Mouse (Mus musculus) hindbrain, embryonic 14.5 days (tissue): Measurements from ENCODE around the gene Skil. TPM values are rescaled to one million over a fixed set of nuclear protein-coding genes. Genes with fewer than 3 reads are reported as not detected.

Experiments used
- ATAC-seq: fragments of 200-750 bp; cut with Nextera tagmentation; 2 replicates; pipeline ENCODE4 v1.8.0; 2017; ENCODE audit warnings: moderate number of reproducible peaks, mild to moderate bottlenecking, moderate TSS enrichment, moderate library complexity; ENCODE audit not compliant: low FRiP score
- DNase-seq: peaks from one replicate; pipeline ENCODE4 v3.0.0-alpha.2; 2015; ENCODE audit warnings: low spot score
- H3K27ac ChIP-seq: fragments of 300-500 bp; sonication (generic); 2 replicates; pipeline ENCODE4 v1.5.1; 2014; ENCODE audit warnings: mild to moderate bottlenecking, moderate library complexity
- H3K27me3 ChIP-seq: fragments of 300-500 bp; sonication (generic); 2 replicates; pipeline ENCODE4 v1.6.1; 2014; ENCODE audit warnings: mild to moderate bottlenecking, low read length, mixed read lengths; ENCODE audit not compliant: control insufficient read depth, insufficient read depth
- H3K36me3 ChIP-seq: fragments of 300-500 bp; sonication (generic); replicated peaks from 2 replicates; pipeline ENCODE4 v1.6.1; 2014; ENCODE audit not compliant: control insufficient read depth, insufficient read depth
- H3K4me1 ChIP-seq: fragments of 300-500 bp; sonication (generic); replicated peaks from 2 replicates; pipeline ENCODE4 v1.6.1; 2014; ENCODE audit warnings: antibody characterized with exemption, low read length, mixed read lengths; ENCODE audit not compliant: control insufficient read depth, insufficient read depth
- H3K4me2 ChIP-seq: fragments of 300-500 bp; sonication (generic); replicated peaks from 2 replicates; pipeline ENCODE4 v1.6.1; 2014; ENCODE audit warnings: mild to moderate bottlenecking, moderate library complexity
- H3K4me3 ChIP-seq: fragments of 300-500 bp; sonication (generic); replicated peaks from 2 replicates; pipeline ENCODE4 v1.5.1; 2014; ENCODE audit warnings: mild to moderate bottlenecking, low read length
- H3K9ac ChIP-seq: fragments of 300-500 bp; sonication (generic); 2 replicates; pipeline ENCODE4 v1.6.1; 2014
- H3K9me3 ChIP-seq: fragments of 300-500 bp; sonication (generic); 2 replicates; pipeline ENCODE4 v1.6.1; 2016; ENCODE audit warnings: low read length; ENCODE audit not compliant: control insufficient read depth
- WGBS: fragments of 180-500 bp; shearing (Covaris S2); extraction: QIAGEN DNeasy Blood & Tissue Kit; methylation state at CpG from one replicate; pipeline ENCODE4 v1.1.7; 2014; 5-methylcytosine and 5-hydroxymethylcytosine counted together
- polyA plus RNA-seq: library from polyadenylated mRNA; unstranded; fragments of >200 nt; fragmentation: Nextera tagmentation; extraction: Ambion mirVana; gene quantifications from 2 replicates; pipeline ENCODE4 v1.2.1, GENCODE M21; 2014

Skil gene
- polyA plus RNA-seq, 1 experiment from 2014 or later = 36.5 TPM

DNA sequence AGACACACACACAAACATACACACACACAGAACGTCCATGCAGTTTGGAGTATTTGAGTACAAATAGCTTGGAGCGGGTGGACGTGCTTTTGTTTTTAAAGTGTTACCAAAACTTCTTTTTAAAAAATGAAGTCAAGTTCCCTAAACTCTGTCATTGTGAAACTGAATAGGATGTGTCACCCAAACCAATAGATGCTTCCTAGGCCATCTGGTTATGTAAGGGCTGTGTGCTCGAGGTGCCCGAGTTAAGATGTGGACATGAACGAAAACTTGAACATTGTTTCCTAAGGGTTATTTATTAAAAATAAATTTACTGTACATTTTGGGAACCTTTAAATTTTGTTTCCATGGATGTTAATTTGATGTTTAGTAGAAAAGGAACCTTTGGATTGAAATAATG lies 11.7 kb downstream of the Skil start:
- WGBS = 89% methylated on average over 6 of the region's 6 CpGs
- Histone ChIP-seq H3K27me3 (no peaks in the 10 kb centered on the region), H3K4me2 (no peak overlapping the region), H3K4me1 (peaks cover 22% of the 10 kb centered on the region), H3K9ac (no peak overlapping the region), H3K9me3 (no peaks in the 10 kb centered on the region), H3K27ac (no peak overlapping the region), H3K4me3 (no peak overlapping the region), H3K36me3 (no peaks in the 10 kb centered on the region)
- ATAC-seq (no peak), DNase-seq (no peak)

DNA sequence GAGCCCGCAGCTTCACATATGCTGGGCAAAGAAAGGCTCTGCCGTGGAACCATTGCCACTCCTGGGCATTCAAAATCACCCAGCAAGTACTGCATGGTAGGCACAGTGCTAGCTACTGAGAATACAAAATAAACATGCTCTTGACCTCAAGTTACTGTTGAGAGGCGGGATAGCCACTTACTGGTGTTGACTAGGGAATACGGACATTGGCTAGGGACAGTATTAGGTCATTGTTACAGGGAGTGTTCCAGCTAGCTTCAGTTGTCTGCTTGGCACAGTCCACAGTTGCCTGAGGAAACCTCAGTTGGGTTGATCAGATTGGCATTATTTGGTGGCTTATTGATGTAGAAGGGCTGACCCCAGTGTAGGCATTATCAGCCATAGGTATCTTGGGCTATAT lies 12.8 kb downstream of the Skil start:
- no peak for DNase-seq
- H3K27me3 ChIP-seq = no peaks in the 10 kb centered on the region
- H3K9ac ChIP-seq = no peak overlapping the region
- H3K27ac ChIP-seq = no peak overlapping the region
- H3K36me3 ChIP-seq = peaks cover 1% of the 10 kb centered on the region; the same call in 1 of the 2 replicates
- no peak overlapping the region for H3K4me2 ChIP-seq
- H3K4me1 ChIP-seq = peaks cover 18% of the 10 kb centered on the region
- WGBS = 78% methylated on average over 4 of the region's 4 CpGs
- H3K4me3 ChIP-seq = no peak overlapping the region
- peak; percentile 8; the same call in 1 of the 2 replicates for ATAC-seq
- H3K9me3 ChIP-seq = no peaks in the 10 kb centered on the region

DNA sequence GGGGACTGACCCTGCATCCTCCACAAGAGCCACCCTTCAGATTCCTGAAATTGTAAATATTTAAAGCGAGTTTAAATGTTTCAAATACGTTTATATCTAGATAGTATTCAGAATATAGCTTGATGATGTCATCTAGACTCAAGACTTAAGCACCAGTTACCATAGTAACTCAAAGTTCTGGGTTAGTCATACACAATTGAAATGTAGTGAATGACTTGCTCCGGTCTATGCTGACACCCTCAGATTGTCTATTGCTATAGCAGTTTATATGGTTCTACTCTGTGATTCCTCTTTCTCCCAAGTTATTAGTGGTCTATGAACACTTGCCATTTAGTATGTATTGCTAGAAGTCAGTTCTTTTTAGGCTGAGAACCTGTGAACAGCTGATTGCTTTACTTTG lies 14.2 kb downstream of the Skil start:
- Histone ChIP-seq H3K27ac (no peak overlapping the region), H3K9me3 (no peaks in the 10 kb centered on the region), H3K4me3 (no peak overlapping the region), H3K4me2 (no peak overlapping the region), H3K9ac (no peak overlapping the region), H3K4me1 (peaks cover 14% of the 10 kb centered on the region), H3K36me3 (peaks cover 15% of the 10 kb centered on the region), H3K27me3 (no peaks in the 10 kb centered on the region)
- ATAC-seq (peak; percentile 53; the same call in 1 of the 2 replicates), DNase-seq (no peak)
- 81% methylated on average over 3 of the region's 3 CpGs for WGBS

DNA sequence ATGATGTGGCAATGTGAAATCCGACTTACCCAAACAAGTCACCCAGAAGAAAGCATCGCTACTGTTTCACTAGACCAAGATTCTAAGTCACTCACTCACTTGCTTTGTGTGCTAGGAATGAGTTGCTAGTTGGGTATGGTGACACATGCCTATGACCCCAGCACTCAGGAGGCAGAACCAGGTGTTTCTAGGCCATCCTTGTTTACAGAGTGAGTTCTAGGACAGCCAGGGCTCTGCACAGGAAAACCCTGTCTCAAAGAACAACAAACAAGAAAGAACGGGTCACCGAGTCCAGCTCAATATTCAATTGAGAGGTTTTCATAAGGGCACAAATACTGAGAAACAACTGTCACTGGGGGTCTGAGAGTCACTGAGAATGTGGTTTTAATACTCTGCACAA lies 28.2 kb downstream of the Skil start:
- WGBS = 93% methylated on average over 4 of the region's 4 CpGs

DNA sequence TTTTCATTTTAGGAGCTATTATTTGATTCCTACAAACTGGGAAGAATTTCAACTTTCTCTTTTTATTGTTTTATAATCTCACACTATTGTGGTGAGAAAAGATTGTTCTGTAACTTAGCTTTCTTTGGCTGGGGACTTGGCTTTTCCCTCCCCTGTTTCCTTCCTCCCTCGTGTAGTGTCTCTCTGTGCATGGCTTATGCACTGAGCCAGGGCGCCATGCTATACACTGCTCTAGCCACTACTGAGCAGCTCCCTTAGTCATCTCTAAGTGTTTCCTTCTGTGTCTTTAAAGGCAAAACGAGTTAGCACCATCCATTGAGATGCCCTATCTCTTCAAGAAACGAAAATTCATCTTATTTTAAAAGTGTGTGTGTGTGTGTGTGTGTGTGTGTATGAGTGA lies 31.4 kb downstream of the Skil start:
- Histone ChIP-seq H3K9ac (no peak overlapping the region), H3K4me2 (no peak overlapping the region), H3K27me3 (no peaks in the 10 kb centered on the region), H3K4me3 (no peak overlapping the region), H3K9me3 (no peaks in the 10 kb centered on the region), H3K36me3 (peaks cover 18% of the 10 kb centered on the region; the same call in 1 of the 2 replicates), H3K4me1 (no peaks in the 10 kb centered on the region), H3K27ac (no peak overlapping the region)
- 78% methylated on average over 4 of the region's 4 CpGs for WGBS
- no peak for ATAC-seq
- DNase-seq = no peak

More for the DNA sequence above, 28.2 kb downstream of the Skil start:
- H3K4me2 ChIP-seq = no peak overlapping the region
- H3K4me1 ChIP-seq = no peaks in the 10 kb centered on the region
- H3K27me3 ChIP-seq = no peaks in the 10 kb centered on the region
- H3K4me3 ChIP-seq = no peak overlapping the region
- H3K36me3 ChIP-seq = peaks cover 47% of the 10 kb centered on the region
- no peaks in the 10 kb centered on the region for H3K9me3 ChIP-seq
- H3K9ac ChIP-seq = no peak overlapping the region
- no peak overlapping the region for H3K27ac ChIP-seq
- no peak for DNase-seq
- ATAC-seq = no peak

DNA sequence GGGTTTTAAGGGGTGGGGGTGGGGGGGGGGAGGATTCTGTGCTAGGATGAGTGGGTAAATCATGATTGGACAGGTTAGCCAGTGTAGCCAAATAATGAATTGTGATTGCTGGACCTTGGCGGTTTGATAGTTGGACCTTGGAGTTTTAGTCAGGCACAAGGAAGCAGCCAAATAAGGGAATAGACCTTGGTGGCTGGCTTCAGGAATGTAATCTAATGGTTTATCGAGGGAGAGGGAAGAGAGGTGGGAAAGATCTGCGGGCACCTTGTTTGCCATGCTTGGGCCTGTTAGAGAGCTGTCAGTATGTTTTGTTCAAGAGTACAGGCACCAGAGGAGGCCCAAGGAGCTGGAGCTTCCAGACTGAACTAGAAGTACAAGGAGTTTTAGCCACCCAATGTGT lies 32.0 kb downstream of the Skil start:
- no peaks in the 10 kb centered on the region for H3K4me1 ChIP-seq
- 90% methylated on average over 3 of the region's 3 CpGs for WGBS
- H3K9me3 ChIP-seq = no peaks in the 10 kb centered on the region
- no peak overlapping the region for H3K4me3 ChIP-seq
- DNase-seq (no peak), ATAC-seq (no peak)
- no peaks in the 10 kb centered on the region for H3K27me3 ChIP-seq
- H3K9ac ChIP-seq = no peak overlapping the region
- no peak overlapping the region for H3K4me2 ChIP-seq
- no peak overlapping the region for H3K27ac ChIP-seq
- peaks cover 17% of the 10 kb centered on the region; the same call in 1 of the 2 replicates for H3K36me3 ChIP-seq

DNA sequence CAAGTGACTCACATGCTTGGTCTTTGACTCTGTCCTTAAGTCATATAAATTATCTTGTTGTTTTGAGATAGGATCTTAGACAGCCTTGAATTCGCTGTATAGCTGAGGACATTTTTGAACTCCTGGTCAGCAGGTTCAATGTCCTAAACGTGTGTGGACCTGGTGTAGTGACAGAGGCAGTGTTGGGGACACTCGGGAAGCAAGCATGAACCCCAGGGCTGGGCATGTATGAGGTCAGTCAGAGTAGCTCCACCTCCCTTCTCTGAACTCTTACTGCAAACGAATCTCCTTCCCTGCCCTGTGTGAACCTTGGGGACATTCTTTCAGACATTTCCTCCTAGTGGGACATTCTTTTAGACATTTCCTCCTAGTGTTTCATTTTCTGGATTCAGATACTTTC lies 34.9 kb downstream of the Skil start:
- WGBS = 56% methylated on average over 4 of the region's 4 CpGs
- Histone ChIP-seq H3K36me3 (0 out of 2 replicates have a peak, but pooled peaks cover 2% of the 10 kb centered on the region), H3K9me3 (no peaks in the 10 kb centered on the region), H3K4me3 (no peak overlapping the region), H3K4me1 (no peaks in the 10 kb centered on the region), H3K27ac (no peak overlapping the region), H3K4me2 (no peak overlapping the region), H3K9ac (no peak overlapping the region), H3K27me3 (no peaks in the 10 kb centered on the region)
- DNase-seq (no peak), ATAC-seq (no peak)

DNA sequence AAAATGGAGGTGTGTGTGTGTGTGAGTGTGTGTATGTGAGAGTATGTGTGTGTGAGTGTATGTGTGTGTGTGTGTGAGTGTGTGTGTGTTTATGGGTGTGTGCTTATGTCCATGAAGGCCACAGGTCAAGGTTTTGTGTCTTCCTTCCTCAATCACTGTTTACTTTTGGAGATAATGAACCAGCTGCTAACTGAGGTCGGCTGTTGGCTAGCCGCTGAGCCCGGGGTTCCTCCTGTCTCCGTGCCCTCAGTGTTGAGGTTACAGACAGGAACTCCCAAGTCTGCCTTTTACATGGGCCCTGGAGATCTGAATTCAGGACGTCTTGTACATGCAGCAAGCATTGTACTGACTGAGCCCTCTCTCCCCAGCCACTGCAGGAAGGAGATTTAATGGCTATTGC lies 38.8 kb downstream of the Skil start:
- H3K9me3 ChIP-seq = no peaks in the 10 kb centered on the region
- H3K36me3 ChIP-seq = no peaks in the 10 kb centered on the region
- H3K4me3 ChIP-seq = no peak overlapping the region
- H3K9ac ChIP-seq = no peak overlapping the region
- no peak for ATAC-seq
- 75% methylated on average over 5 of the region's 5 CpGs for WGBS
- H3K27ac ChIP-seq = no peak overlapping the region
- H3K4me1 ChIP-seq = no peaks in the 10 kb centered on the region
- H3K27me3 ChIP-seq = no peaks in the 10 kb centered on the region
- DNase-seq = no peak
- H3K4me2 ChIP-seq = no peak overlapping the region

DNA sequence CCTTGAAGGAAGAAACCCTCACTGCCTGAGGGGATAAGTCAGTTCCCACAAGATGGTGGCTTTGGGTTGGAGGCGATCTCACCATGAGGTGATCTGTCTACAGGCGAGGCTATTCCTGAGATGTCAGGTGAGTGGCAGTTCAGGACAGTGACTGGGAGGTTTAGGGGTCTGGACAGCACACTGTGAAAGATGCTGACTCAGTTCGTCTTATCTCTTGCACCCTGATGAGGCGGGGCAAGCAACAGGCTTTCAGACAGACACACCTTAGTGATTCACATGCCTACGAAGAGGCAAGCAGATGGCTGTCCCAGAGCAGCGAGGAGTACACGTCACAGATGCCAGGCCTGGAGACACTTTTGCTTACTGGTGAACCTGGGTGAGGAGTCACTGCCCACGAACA lies 39.4 kb downstream of the Skil start:
- 89% methylated on average over 8 of the region's 8 CpGs for WGBS
- Histone ChIP-seq H3K4me3 (no peak overlapping the region), H3K4me1 (no peaks in the 10 kb centered on the region), H3K9ac (no peak overlapping the region), H3K4me2 (no peak overlapping the region), H3K36me3 (no peaks in the 10 kb centered on the region), H3K27me3 (no peaks in the 10 kb centered on the region), H3K27ac (no peak overlapping the region), H3K9me3 (no peaks in the 10 kb centered on the region)
- DNase-seq = no peak
- no peak for ATAC-seq

DNA sequence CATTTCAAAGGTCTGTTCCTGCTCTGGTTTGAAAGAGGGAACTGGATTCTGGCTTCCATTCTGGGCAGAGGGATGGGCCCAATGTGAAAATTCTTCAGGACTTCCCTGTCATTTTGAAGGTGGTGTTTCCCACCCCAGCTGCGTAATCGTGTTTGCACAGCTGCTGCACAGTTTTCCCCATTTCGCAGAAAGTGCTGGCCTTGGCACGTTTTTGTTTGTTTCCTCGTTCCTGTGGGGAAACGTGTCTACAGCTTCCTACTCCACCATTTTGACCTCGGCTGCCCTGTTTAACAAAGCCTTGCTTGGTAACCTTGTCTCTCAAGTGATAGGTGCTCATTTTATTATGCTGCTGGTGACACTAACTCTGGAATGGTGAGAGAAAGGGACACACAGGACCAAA lies 39.8 kb downstream of the Skil start:
- Histone ChIP-seq H3K4me2 (no peak overlapping the region), H3K36me3 (no peaks in the 10 kb centered on the region), H3K4me1 (no peaks in the 10 kb centered on the region), H3K27ac (no peak overlapping the region), H3K27me3 (no peaks in the 10 kb centered on the region), H3K4me3 (no peak overlapping the region), H3K9ac (no peak overlapping the region), H3K9me3 (no peaks in the 10 kb centered on the region)
- WGBS = 78% methylated on average over 7 of the region's 7 CpGs
- no peak for DNase-seq
- ATAC-seq = no peak
